Mouse (Mus musculus) heart, postnatal 4 days (tissue): ENCODE data around the gene Gm49396. TPM values are rescaled to one million over a fixed set of nuclear protein-coding genes. Genes with fewer than 3 reads are reported as not detected.

ENCODE experiments used
- DNase-seq: peaks from one replicate; pipeline ENCODE4 v3.0.0; 2021
- total RNA-seq, 2 experiments: library from RNA; stranded (reverse); gene quantifications; 2 replicates each; pipeline ENCODE4 v1.2.3; 2021

The Gm49396 gene
- total RNA-seq, 2 experiments from 2014 or later, result 2.1 to 3.1 TPM

GRCm38 (mm10) chr7:30553021-30553589 lies 10.0 kb upstream of the Gm49396 start:
- peak; percentile 87 for DNase-seq

- peak; percentile 7 for DNase-seq
Observed at GRCm38 (mm10) chr7:30553810-30554584, 9.1 kb upstream of the Gm49396 start.

GRCm38 (mm10) chr7:30556894-30557536 lies 6.1 kb upstream of the Gm49396 start:
- peak; percentile 29 for DNase-seq

- DNase-seq, result no peak
Observed at GRCm38 (mm10) chr7:30557901-30558514, 5.1 kb upstream of the Gm49396 start.

- DNase-seq, result no peak
Observed at GRCm38 (mm10) chr7:30558656-30559442, 4.3 kb upstream of the Gm49396 start.

GRCm38 (mm10) chr7:30559443-30559954 lies 3.6 kb upstream of the Gm49396 start, which contains the start of gene Lin37:
Lin37 (minus strand) TSS chr7:30559838.
- peak; percentile 96 for DNase-seq

- DNase-seq, result no peak
Observed at GRCm38 (mm10) chr7:30560296-30560695, 2.8 kb upstream of the Gm49396 start.

- DNase-seq, result no peak
Observed at GRCm38 (mm10) chr7:30562526-30563116, 523 bp upstream of the Gm49396 start.

GRCm38 (mm10) chr7:30563906-30564280 lies 749 bp downstream of the Gm49396 start:
- no peak for DNase-seq

- DNase-seq, result no peak
Observed at GRCm38 (mm10) chr7:30564970-30565571, 1.9 kb downstream of the Gm49396 start, which contains the start of gene Igflr1. Igflr1 (plus strand) TSS chr7:30565427.

- no peak for DNase-seq
Observed at GRCm38 (mm10) chr7:30566033-30566432, 2.9 kb downstream of the Gm49396 start.

- no peak for DNase-seq
Observed at GRCm38 (mm10) chr7:30567555-30567954, 4.4 kb downstream of the Gm49396 start.

GRCm38 (mm10) chr7:30572389-30572788 lies 9.2 kb downstream of the Gm49396 start:
- DNase-seq, result no peak

GRCm38 (mm10) chr7:30572969-30573368 lies 9.8 kb downstream of the Gm49396 start:
- DNase-seq, result peak; percentile 81

- no peak for DNase-seq
Observed at GRCm38 (mm10) chr7:30579950-30580349, 16.8 kb downstream of the Gm49396 start.

- DNase-seq, result no peak
Observed at GRCm38 (mm10) chr7:30581547-30581946, 18.4 kb downstream of the Gm49396 start.

- DNase-seq, result peak; percentile 6
Observed at GRCm38 (mm10) chr7:30584339-30584738, 21.2 kb downstream of the Gm49396 start.

- no peak for DNase-seq
Observed at GRCm38 (mm10) chr7:30585170-30585569, 22.0 kb downstream of the Gm49396 start.

GRCm38 (mm10) chr7:30586455-30587020 lies 23.4 kb downstream of the Gm49396 start:
- DNase-seq, result peak; percentile 18

- DNase-seq, result peak; percentile 65
Observed at GRCm38 (mm10) chr7:30587842-30588667, 24.9 kb downstream of the Gm49396 start.
